Mouse (Mus musculus) heart, postnatal 0 days (tissue): ENCODE measurements around the gene Usp49. TPM values are rescaled to one million over a fixed set of nuclear protein-coding genes. Genes with fewer than 3 reads are reported as not detected.
A peak's percentile ranks its signal among the peaks of the same experiment; 100 is the strongest.

Experiments
- ATAC-seq: fragments of 200-750 bp; cut with Nextera tagmentation; 2 replicates; pipeline ENCODE4 v1.8.0; 2017; ENCODE audit warnings: low read depth, moderate number of reproducible peaks, moderate library complexity; ENCODE audit not compliant: insufficient read depth
- DNase-seq: peaks from one replicate; pipeline ENCODE4 v3.0.0-alpha.2; 2016; ENCODE audit warnings: low spot score
- H3K27ac ChIP-seq: fragments of 300-500 bp; sonication (generic); 2 replicates; pipeline ENCODE4 v1.5.1; 2014; ENCODE audit warnings: low read depth, mild to moderate bottlenecking
- H3K27me3 ChIP-seq: fragments of 300-500 bp; sonication (generic); 2 replicates; pipeline ENCODE4 v1.6.1; 2014; ENCODE audit warnings: low read length, mixed read lengths; ENCODE audit not compliant: control insufficient read depth, insufficient read depth
- H3K36me3 ChIP-seq: fragments of 300-500 bp; sonication (generic); replicated peaks from 2 replicates; pipeline ENCODE4 v1.6.1; 2014; ENCODE audit warnings: low read length, mixed read lengths; ENCODE audit not compliant: control insufficient read depth, insufficient read depth
- H3K4me1 ChIP-seq: fragments of 300-500 bp; sonication (generic); 2 replicates; pipeline ENCODE4 v1.6.1; 2014; ENCODE audit warnings: antibody characterized with exemption; ENCODE audit not compliant: control insufficient read depth, insufficient read depth
- H3K4me2 ChIP-seq: fragments of 300-500 bp; sonication (generic); 2 replicates; pipeline ENCODE4 v1.6.1; 2014; ENCODE audit warnings: low read depth, mild to moderate bottlenecking, low read length, moderate library complexity
- H3K4me3 ChIP-seq: fragments of 300-500 bp; sonication (generic); 2 replicates; pipeline ENCODE4 v1.5.1; 2014; ENCODE audit warnings: low read depth, low read length
- H3K9ac ChIP-seq: fragments of 300-500 bp; sonication (generic); replicated peaks from 2 replicates; pipeline ENCODE4 v1.6.1; 2014; ENCODE audit warnings: low read depth, low read length, mixed read lengths
- H3K9me3 ChIP-seq: fragments of 300-500 bp; sonication (generic); replicated peaks from 2 replicates; pipeline ENCODE4 v1.6.1; 2016; ENCODE audit warnings: low read length; ENCODE audit not compliant: control insufficient read depth
- CTCF ChIP-seq: IDR thresholded peaks from 2 replicates; pipeline ENCODE4 v1.5.1; 2016; ENCODE audit warnings: antibody characterized with exemption, control low read depth, low read depth
- EP300 ChIP-seq: IDR thresholded peaks from 2 replicates; pipeline ENCODE4 v1.6.1; 2016; ENCODE audit warnings: antibody characterized with exemption, low read depth
- WGBS: fragments of 180-500 bp; shearing (Covaris S2); extraction: QIAGEN DNeasy Blood & Tissue Kit; methylation state at CpG from one replicate; pipeline ENCODE4 v1.1.7; 2014; 5-methylcytosine and 5-hydroxymethylcytosine counted together
- polyA plus RNA-seq: library from polyadenylated mRNA; unstranded; fragments of >200 nt; fragmentation: Nextera tagmentation; extraction: Ambion mirVana; gene quantifications from 2 replicates; pipeline ENCODE4 v1.2.1, GENCODE M21; 2015
- total RNA-seq: library from RNA; depleted of rRNA; stranded (reverse); fragments of >200 nt; gene quantifications from 2 replicates; pipeline ENCODE4 v1.2.3, GENCODE M21; 2014; ENCODE audit warnings: low replicate concordance

Usp49 gene
- total and polyA plus RNA-seq, 2 experiments from 2014 or later: 1.4 to 3.5 TPM

GRCm38 (mm10) chr17:47712889-47713571 is 82.5 kb downstream of the Usp49 start:
- WGBS: 56% methylated on average over 13 of the region's 22 CpGs
- DNase-seq (no peak), ATAC-seq (0 out of 2 replicates have a peak, but pooled peaks have one; percentile 47)
- TF ChIP-seq EP300 (no peak), CTCF (no peak)
- no peaks in the 10 kb centered on the region for H3K4me1 ChIP-seq
- no peak overlapping the region for H3K4me3 ChIP-seq
- no peak overlapping the region for H3K27ac ChIP-seq
- H3K4me2 ChIP-seq: no peak overlapping the region
- H3K9me3 ChIP-seq: no peaks in the 10 kb centered on the region
- no peaks in the 10 kb centered on the region for H3K36me3 ChIP-seq
- no peak overlapping the region for H3K9ac ChIP-seq
- H3K27me3 ChIP-seq: no peaks in the 10 kb centered on the region

GRCm38 (mm10) chr17:47715037-47715436 is 84.5 kb downstream of the Usp49 start:
- no peak for DNase-seq
- no peaks in the 10 kb centered on the region for H3K36me3 ChIP-seq
- no peak overlapping the region for H3K27ac ChIP-seq
- no peak for ATAC-seq
- H3K9me3 ChIP-seq: no peaks in the 10 kb centered on the region
- 51% methylated on average over 3 of the region's 3 CpGs for WGBS
- no peaks in the 10 kb centered on the region for H3K27me3 ChIP-seq
- TF ChIP-seq EP300 (no peak), CTCF (no peak)
- no peak overlapping the region for H3K4me3 ChIP-seq
- H3K4me2 ChIP-seq: no peak overlapping the region
- no peaks in the 10 kb centered on the region for H3K4me1 ChIP-seq
- no peak overlapping the region for H3K9ac ChIP-seq

GRCm38 (mm10) chr17:47721183-47721582 is 90.7 kb downstream of the Usp49 start:
- TF ChIP-seq EP300 (no peak), CTCF (no peak)
- no peak overlapping the region for H3K4me3 ChIP-seq
- no peaks in the 10 kb centered on the region for H3K36me3 ChIP-seq
- ATAC-seq (no peak), DNase-seq (no peak)
- no peaks in the 10 kb centered on the region for H3K9me3 ChIP-seq
- no peak overlapping the region for H3K4me2 ChIP-seq
- H3K9ac ChIP-seq: no peak overlapping the region
- 18% methylated on average over 4 of the region's 4 CpGs for WGBS
- H3K4me1 ChIP-seq: no peaks in the 10 kb centered on the region
- no peak overlapping the region for H3K27ac ChIP-seq
- H3K27me3 ChIP-seq: no peaks in the 10 kb centered on the region

GRCm38 (mm10) chr17:47726566-47726965 is 96.1 kb downstream of the Usp49 start, which contains the start of gene Pgc:
Pgc (plus strand) TSS chr17:47726842.
- no peak for TF ChIP-seq CTCF
- TF ChIP-seq EP300: no peak
- ATAC-seq (no peak), DNase-seq (no peak)
- H3K9me3 ChIP-seq: no peaks in the 10 kb centered on the region
- H3K27me3 ChIP-seq: no peaks in the 10 kb centered on the region
- H3K4me3 ChIP-seq: no peak within 1 kb of the TSS
- WGBS: 82% methylated on average over 11 of the region's 11 CpGs
- H3K9ac ChIP-seq: no peak within 1 kb of the TSS
- H3K4me1 ChIP-seq: no peaks in the 10 kb centered on the region
- no peaks in the 10 kb centered on the region for H3K36me3 ChIP-seq
- H3K27ac ChIP-seq: no peak within 1 kb of the TSS
- H3K4me2 ChIP-seq: no peak within 1 kb of the TSS

- WGBS: 57% methylated on average over 24 of the region's 24 CpGs
- H3K4me3 ChIP-seq: no peak overlapping the region
- no peak overlapping the region for H3K27ac ChIP-seq
- TF ChIP-seq CTCF (no peak), EP300 (no peak)
- DNase-seq (peak; percentile 28), ATAC-seq (no peak)
- no peak overlapping the region for H3K4me2 ChIP-seq
- H3K9me3 ChIP-seq: no peaks in the 10 kb centered on the region
- H3K27me3 ChIP-seq: no peaks in the 10 kb centered on the region
- H3K9ac ChIP-seq: no peak overlapping the region
- no peaks in the 10 kb centered on the region for H3K4me1 ChIP-seq
- no peaks in the 10 kb centered on the region for H3K36me3 ChIP-seq
Measured at GRCm38 (mm10) chr17:47730633-47731575, 100.4 kb downstream of the Usp49 start.
